Mouse (Mus musculus): ENCODE results near the gene Ccnd2. TPM values are rescaled to one million over a fixed set of nuclear protein-coding genes. Genes with fewer than 3 reads are reported as not detected.

Gene Ccnd2
- polyA plus RNA-seq, 1 experiment from 2014 or later = 357 TPM

DNA sequence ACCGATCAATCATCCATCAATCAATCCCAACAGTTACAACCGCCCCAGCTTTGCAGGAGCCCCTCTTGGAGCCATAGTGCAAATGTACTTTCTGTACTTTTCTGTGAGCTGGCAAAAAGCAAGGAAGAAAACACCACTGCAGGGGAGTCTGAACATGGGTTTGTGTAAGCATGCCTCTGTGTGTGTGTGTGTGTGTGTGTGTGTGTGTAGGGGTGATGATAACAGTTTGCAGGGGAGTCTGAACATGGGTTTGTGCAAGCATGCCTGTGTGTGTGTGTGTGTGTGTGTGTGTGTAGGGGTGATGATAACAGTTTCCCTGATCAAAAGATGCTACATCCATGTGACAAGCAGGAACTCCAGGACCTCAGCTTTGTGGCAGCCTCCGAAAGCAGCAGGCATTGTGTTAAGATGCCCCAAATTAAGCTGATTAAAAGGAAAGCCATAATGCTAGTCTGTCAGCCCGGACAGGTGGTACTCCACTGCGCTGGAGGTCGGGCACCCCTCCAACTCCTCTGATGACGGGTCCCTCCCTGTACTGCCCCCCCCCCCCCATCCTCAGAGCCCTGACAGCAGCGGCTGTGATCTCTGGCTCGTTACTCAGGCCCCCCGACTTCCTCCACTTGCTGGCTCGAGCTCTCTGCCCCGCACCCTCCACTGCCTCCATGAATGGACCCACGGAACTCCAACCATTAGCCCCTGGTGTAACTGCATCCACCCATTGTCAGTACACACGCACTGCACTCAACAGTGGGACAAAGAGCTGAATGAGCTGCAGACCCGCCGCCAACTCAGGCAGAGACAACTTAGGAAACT is 18.4 kb downstream of the Ccnd2 start:
- TF ChIP-seq CTCF (IDR thresholded peaks at IDR 0.05; ENCODE audit: low read depth) = no peak
- Histone ChIP-seq H3K27me3 (replicated peaks; ENCODE audit: control insufficient read depth, insufficient read depth, low read length) (no peaks in the 10 kb centered on the region), H3K9me3 (ENCODE audit: control insufficient read depth) (no peaks in the 10 kb centered on the region), H3K4me3 (ENCODE audit: low read depth, low read length) (no peak overlapping the region), H3K36me3 (ENCODE audit: control insufficient read depth, insufficient read depth) (peaks cover 49% of the 10 kb centered on the region), H3K9ac (ENCODE audit: low read depth, low read length) (no peak overlapping the region), H3K4me1 (replicated peaks; ENCODE audit: control insufficient read depth, insufficient read depth, low read length) (no peaks in the 10 kb centered on the region), H3K27ac (ENCODE audit: low read depth, low read length) (no peak overlapping the region), H3K4me2 (replicated peaks; ENCODE audit: low read depth) (no peak overlapping the region)
- no peak for ATAC-seq
- WGBS = 64% methylated on average over 16 of the region's 16 CpGs

- TF ChIP-seq CTCF (IDR thresholded peaks at IDR 0.05; ENCODE audit: low read depth) = no peak
- no peaks in the 10 kb centered on the region for H3K4me1 ChIP-seq (replicated peaks; ENCODE audit: control insufficient read depth, insufficient read depth, low read length)
- ATAC-seq = no peak
- no peaks in the 10 kb centered on the region for H3K27me3 ChIP-seq (replicated peaks; ENCODE audit: control insufficient read depth, insufficient read depth, low read length)
- H3K9ac ChIP-seq (ENCODE audit: low read depth, low read length) = no peak overlapping the region
- H3K27ac ChIP-seq (ENCODE audit: low read depth, low read length) = no peak overlapping the region
- no peak overlapping the region for H3K4me3 ChIP-seq (ENCODE audit: low read depth, low read length)
- peaks cover 49% of the 10 kb centered on the region for H3K36me3 ChIP-seq (ENCODE audit: control insufficient read depth, insufficient read depth)
- H3K4me2 ChIP-seq (replicated peaks; ENCODE audit: low read depth) = no peak overlapping the region
- no peaks in the 10 kb centered on the region for H3K9me3 ChIP-seq (ENCODE audit: control insufficient read depth)
- whole genome bisulfite sequencing = 43% methylated on average over 3 of the region's 3 CpGs
Observed at GRCm38 (mm10) chr6:127132719-127133118, 19.3 kb downstream of the Ccnd2 start.

- Histone ChIP-seq H3K9me3 (ENCODE audit: control insufficient read depth) (no peaks in the 10 kb centered on the region), H3K9ac (ENCODE audit: low read depth, low read length) (no peak overlapping the region), H3K27me3 (replicated peaks; ENCODE audit: control insufficient read depth, insufficient read depth, low read length) (no peaks in the 10 kb centered on the region), H3K4me2 (replicated peaks; ENCODE audit: low read depth) (no peak overlapping the region), H3K36me3 (ENCODE audit: control insufficient read depth, insufficient read depth) (peaks cover 56% of the 10 kb centered on the region), H3K4me3 (ENCODE audit: low read depth, low read length) (no peak overlapping the region), H3K27ac (ENCODE audit: low read depth, low read length) (no peak overlapping the region), H3K4me1 (replicated peaks; ENCODE audit: control insufficient read depth, insufficient read depth, low read length) (no peaks in the 10 kb centered on the region)
- no peak for TF ChIP-seq CTCF (IDR thresholded peaks at IDR 0.05; ENCODE audit: low read depth)
- no peak for ATAC-seq
- WGBS = 58% methylated on average over 3 of the region's 3 CpGs
Observed at GRCm38 (mm10) chr6:127131946-127132345, 20.0 kb downstream of the Ccnd2 start.

DNA sequence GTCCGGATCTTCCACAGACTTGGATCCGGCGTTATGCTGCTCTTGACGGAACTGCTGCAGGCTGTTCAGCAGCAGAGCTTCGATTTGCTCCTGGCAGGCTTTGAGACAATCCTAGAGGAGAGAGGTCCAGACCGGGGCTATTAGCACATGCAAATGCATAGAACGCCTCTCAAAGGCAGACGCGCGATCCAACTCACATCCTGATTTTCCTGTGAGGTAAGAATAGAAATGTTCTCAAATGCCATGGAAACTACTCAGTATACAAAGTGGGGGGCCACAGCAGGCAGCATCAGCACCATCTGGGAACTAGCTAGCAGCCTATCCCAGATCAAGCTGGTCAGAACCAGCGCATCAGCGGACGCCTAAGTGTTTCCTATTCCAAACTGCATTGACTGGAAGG is 21.6 kb downstream of the Ccnd2 start:
- no peak for ATAC-seq
- no peak overlapping the region for H3K9ac ChIP-seq (ENCODE audit: low read depth, low read length)
- H3K4me2 ChIP-seq (replicated peaks; ENCODE audit: low read depth) = no peak overlapping the region
- no peaks in the 10 kb centered on the region for H3K4me1 ChIP-seq (replicated peaks; ENCODE audit: control insufficient read depth, insufficient read depth, low read length)
- no peak for TF ChIP-seq CTCF (IDR thresholded peaks at IDR 0.05; ENCODE audit: low read depth)
- no peak overlapping the region for H3K4me3 ChIP-seq (ENCODE audit: low read depth, low read length)
- H3K27me3 ChIP-seq (replicated peaks; ENCODE audit: control insufficient read depth, insufficient read depth, low read length) = no peaks in the 10 kb centered on the region
- H3K36me3 ChIP-seq (ENCODE audit: control insufficient read depth, insufficient read depth) = peaks cover 57% of the 10 kb centered on the region
- H3K27ac ChIP-seq (ENCODE audit: low read depth, low read length) = no peak overlapping the region
- H3K9me3 ChIP-seq (ENCODE audit: control insufficient read depth) = no peaks in the 10 kb centered on the region
- 82% methylated on average over 13 of the region's 13 CpGs for WGBS

DNA sequence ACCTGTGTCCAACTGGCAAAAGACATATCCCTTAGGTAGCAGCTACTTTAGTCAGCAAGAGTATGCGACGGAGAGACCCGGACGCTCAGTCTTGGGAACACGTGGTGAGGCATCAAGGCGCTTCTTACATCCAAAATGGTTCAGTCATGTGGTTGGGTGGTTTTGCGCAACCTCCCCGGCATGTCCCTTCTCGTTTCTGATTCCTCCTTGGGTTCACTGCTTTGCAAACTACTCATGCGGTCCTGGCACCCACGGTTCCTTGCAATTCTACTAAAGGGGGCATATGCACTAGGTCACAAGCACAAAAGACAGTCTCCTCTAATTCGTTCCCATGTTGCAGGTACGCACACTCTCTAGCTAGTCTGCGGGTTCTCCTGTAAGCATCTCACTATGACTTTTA is 22.3 kb downstream of the Ccnd2 start:
- 90% methylated on average over 14 of the region's 14 CpGs for WGBS

GRCm38 (mm10) chr6:127123506-127123905 is 28.5 kb downstream of the Ccnd2 start:
- no peak overlapping the region for H3K9ac ChIP-seq (ENCODE audit: low read depth, low read length)
- H3K27me3 ChIP-seq (replicated peaks; ENCODE audit: control insufficient read depth, insufficient read depth, low read length) = no peaks in the 10 kb centered on the region
- no peak overlapping the region for H3K27ac ChIP-seq (ENCODE audit: low read depth, low read length)
- TF ChIP-seq CTCF (IDR thresholded peaks at IDR 0.05; ENCODE audit: low read depth) = no peak
- H3K4me1 ChIP-seq (replicated peaks; ENCODE audit: control insufficient read depth, insufficient read depth, low read length) = no peaks in the 10 kb centered on the region
- no peak overlapping the region for H3K4me3 ChIP-seq (ENCODE audit: low read depth, low read length)
- peaks cover 19% of the 10 kb centered on the region for H3K36me3 ChIP-seq (ENCODE audit: control insufficient read depth, insufficient read depth)
- no peaks in the 10 kb centered on the region for H3K9me3 ChIP-seq (ENCODE audit: control insufficient read depth)
- H3K4me2 ChIP-seq (replicated peaks; ENCODE audit: low read depth) = no peak overlapping the region
- WGBS = 79% methylated on average over 7 of the region's 7 CpGs
- no peak for ATAC-seq

More for the DNA sequence above, 22.3 kb downstream of the Ccnd2 start:
- Histone ChIP-seq H3K9ac (ENCODE audit: low read depth, low read length) (no peak overlapping the region), H3K27ac (ENCODE audit: low read depth, low read length) (no peak overlapping the region), H3K9me3 (ENCODE audit: control insufficient read depth) (no peaks in the 10 kb centered on the region), H3K36me3 (ENCODE audit: control insufficient read depth, insufficient read depth) (peaks cover 50% of the 10 kb centered on the region), H3K27me3 (replicated peaks; ENCODE audit: control insufficient read depth, insufficient read depth, low read length) (no peaks in the 10 kb centered on the region), H3K4me1 (replicated peaks; ENCODE audit: control insufficient read depth, insufficient read depth, low read length) (no peaks in the 10 kb centered on the region), H3K4me2 (replicated peaks; ENCODE audit: low read depth) (no peak overlapping the region), H3K4me3 (ENCODE audit: low read depth, low read length) (no peak overlapping the region)
- ATAC-seq = no peak
- no peak for TF ChIP-seq CTCF (IDR thresholded peaks at IDR 0.05; ENCODE audit: low read depth)
